Mouse (Mus musculus) forebrain, embryonic 16.5 days (tissue): ENCODE results near the gene Gm10220. TPM values are rescaled to one million over a fixed set of nuclear protein-coding genes. Genes with fewer than 3 reads are reported as not detected.

Experiments used
- ATAC-seq: fragments of 200-750 bp; cut with Nextera tagmentation; 2 replicates; pipeline ENCODE4 v1.8.0; 2017; ENCODE audit warnings: mild to moderate bottlenecking, moderate library complexity
- H3K27ac ChIP-seq: fragments of 300-500 bp; sonication (generic); 2 replicates; pipeline ENCODE4 v1.5.1; 2014; ENCODE audit warnings: low read length, control low read depth
- H3K27me3 ChIP-seq: fragments of 300-500 bp; sonication (generic); replicated peaks from 2 replicates; pipeline ENCODE4 v1.6.1; 2014; ENCODE audit warnings: low read length; ENCODE audit not compliant: control insufficient read depth, insufficient read depth
- H3K36me3 ChIP-seq: fragments of 300-500 bp; sonication (generic); 2 replicates; pipeline ENCODE4 v1.6.1; 2014; ENCODE audit not compliant: control insufficient read depth, insufficient read depth
- H3K4me1 ChIP-seq: fragments of 300-500 bp; sonication (generic); replicated peaks from 2 replicates; pipeline ENCODE4 v1.6.1; 2014; ENCODE audit warnings: low read length; ENCODE audit not compliant: control insufficient read depth, insufficient read depth
- H3K4me2 ChIP-seq: fragments of 300-500 bp; sonication (generic); 2 replicates; pipeline ENCODE4 v1.6.1; 2014; ENCODE audit warnings: mild to moderate bottlenecking, low read length, control low read depth
- H3K4me3 ChIP-seq: fragments of 300-500 bp; sonication (generic); replicated peaks from 2 replicates; pipeline ENCODE4 v1.5.1; 2014; ENCODE audit warnings: mild to moderate bottlenecking, low read length, control low read depth
- H3K9ac ChIP-seq: fragments of 300-500 bp; sonication (generic); replicated peaks from 2 replicates; pipeline ENCODE4 v1.6.1; 2014; ENCODE audit warnings: low read depth, low read length, control low read depth
- H3K9me3 ChIP-seq: fragments of 300-500 bp; sonication (generic); 2 replicates; pipeline ENCODE4 v1.6.1; 2016; ENCODE audit warnings: low read length; ENCODE audit not compliant: control insufficient read depth
- WGBS: fragments of 180-500 bp; shearing (Covaris S2); extraction: QIAGEN DNeasy Blood & Tissue Kit; methylation state at CpG from one replicate; pipeline ENCODE4 v1.1.7; 2014; 5-methylcytosine and 5-hydroxymethylcytosine counted together
- polyA plus RNA-seq: library from polyadenylated mRNA; unstranded; fragments of >200 nt; fragmentation: Nextera tagmentation; extraction: Ambion mirVana; gene quantifications from 2 replicates; pipeline ENCODE4 v1.2.1, GENCODE M21; 2015

The Gm10220 gene
- polyA plus RNA-seq, 1 experiment from 2014 or later, result not detected

- WGBS, result 89% methylated on average over 24 of the region's 24 CpGs
- Histone ChIP-seq H3K36me3 (no peaks in the 10 kb centered on the region), H3K9ac (no peak overlapping the region), H3K4me3 (no peak overlapping the region), H3K27me3 (no peaks in the 10 kb centered on the region), H3K9me3 (no peaks in the 10 kb centered on the region), H3K27ac (no peak overlapping the region), H3K4me1 (no peaks in the 10 kb centered on the region), H3K4me2 (no peak overlapping the region)
- ATAC-seq, result no peak
Measured at GRCm38 (mm10) chr5:26070716-26071115, 50.5 kb downstream of the Gm10220 start.

Other genes with a start within 250 kb of the Gm10220 start
- gene Gm21663, start 179.0 kb downstream of the Gm10220 start, polyA plus RNA-seq, result 0.11 TPM in 1 of 2 replicates, not detected in the other
- gene Gm21671, start 167.0 kb downstream of the Gm10220 start, polyA plus RNA-seq, result 0.11 TPM in 1 of 2 replicates, not detected in the other
- gene Gm21680, start 148.8 kb downstream of the Gm10220 start, polyA plus RNA-seq, result 0.11 TPM in 1 of 2 replicates, not detected in the other
- gene Gm21698, start 132.8 kb downstream of the Gm10220 start, polyA plus RNA-seq, result 0.28 TPM in 1 of 2 replicates, not detected in the other
- gene Gm1979, start 116.6 kb downstream of the Gm10220 start, polyA plus RNA-seq, result 0.29 TPM in 1 of 2 replicates, not detected in the other
- gene Gm5862, start 98.5 kb downstream of the Gm10220 start, polyA plus RNA-seq, result not detected in 2 replicates
- 0.19 TPM in 1 of 2 replicates, not detected in the other for gene Speer4a, start 81.9 kb downstream of the Gm10220 start, polyA plus RNA-seq
- 0.06 TPM in 1 of 2 replicates, not detected in the other for gene Gm7347, start 62.8 kb downstream of the Gm10220 start, polyA plus RNA-seq
- not detected in 2 replicates for gene Gm10471, start 32.1 kb downstream of the Gm10220 start, polyA plus RNA-seq
- gene 5031410I06Rik, start 16.1 kb downstream of the Gm10220 start, polyA plus RNA-seq, result not detected in 2 replicates
- gene Gm7361, start 136.3 kb upstream of the Gm10220 start, polyA plus RNA-seq, result not detected in 2 replicates